ENCODE assay signal across 8 mouse cellular contexts in genomic region chr11:102217396-102217795, GRCm38 (mm10). TPM values are rescaled to one million over a fixed set of nuclear protein-coding genes. Genes with fewer than 3 reads are reported as not detected.
DNase-seq lines count a peak whose midpoint lies in the region; ATAC-seq and TF ChIP-seq lines count a peak whose summit lies in the region.

No protein-coding gene starts in this region.

- peak overlapping the region; percentile 13 for H3K9ac ChIP-seq in embryonic facial prominence, embryonic 15.5 days
- H3K9ac ChIP-seq in liver, embryonic 12.5 days: peak overlapping the region; percentile 67

- H3K4me1 ChIP-seq in kidney, adult 2 months (ENCODE audit: control insufficient read depth, insufficient read depth, low read length): peaks cover 57% of the 10 kb centered on the region
- H3K4me1 ChIP-seq in bone marrow, adult 2 months (ENCODE audit: control insufficient read depth, insufficient read depth, low read length): peaks cover 10% of the 10 kb centered on the region
- peaks cover 97% of the 10 kb centered on the region for H3K4me1 ChIP-seq in embryonic facial prominence, embryonic 15.5 days
- peaks cover 88% of the 10 kb centered on the region for H3K4me1 ChIP-seq in liver, embryonic 12.5 days

- H3K4me3 ChIP-seq in kidney, adult 2 months (ENCODE audit: insufficient read depth, low read depth, low read length): no peak overlapping the region
- peak overlapping the region; percentile 18 for H3K4me3 ChIP-seq in bone marrow, adult 2 months (replicated peaks; ENCODE audit: control insufficient read depth, low read depth, low read length)
- H3K4me3 ChIP-seq in embryonic facial prominence, embryonic 15.5 days (replicated peaks): peak overlapping the region; percentile 49
- peak overlapping the region; percentile 53 for H3K4me3 ChIP-seq in liver, embryonic 12.5 days

- DNase-seq in kidney, adult 2 months: peak; percentile 22
- DNase-seq in kidney, postnatal 4 days: no peak
- DNase-seq in MN1 (ENCODE audit: low spot score): no peak
- no peak for DNase-seq in adrenal gland, postnatal 14 days
- DNase-seq in gastrocnemius, postnatal 36 days: no peak

- no peak overlapping the region for H3K27ac ChIP-seq in kidney, adult 2 months (ENCODE audit: insufficient read depth, low read depth, low read length)
- no peak overlapping the region for H3K27ac ChIP-seq in bone marrow, adult 2 months (ENCODE audit: control insufficient read depth, insufficient read depth, low read depth, low read length, poor library complexity)
- peak overlapping the region; percentile 88 for H3K27ac ChIP-seq in embryonic facial prominence, embryonic 15.5 days (replicated peaks)
- no peak overlapping the region for H3K27ac ChIP-seq in liver, embryonic 12.5 days

- no peaks in the 10 kb centered on the region for H3K36me3 ChIP-seq in kidney, adult 2 months (ENCODE audit: control insufficient read depth, insufficient read depth, low read length)
- peaks cover 9% of the 10 kb centered on the region; the same call in 1 of the 2 replicates for H3K36me3 ChIP-seq in embryonic facial prominence, embryonic 15.5 days
- H3K36me3 ChIP-seq in liver, embryonic 12.5 days: no peaks in the 10 kb centered on the region

- H3K4me2 ChIP-seq in embryonic facial prominence, embryonic 15.5 days (replicated peaks): peak overlapping the region; percentile 86
- H3K4me2 ChIP-seq in liver, embryonic 12.5 days: peak overlapping the region; percentile 79

- WGBS in kidney, adult 2 months: 71% methylated on average over 6 of the region's 6 CpGs
- 67% methylated on average over 6 of the region's 6 CpGs for WGBS in bone marrow, adult 2 months
- 65% methylated on average over 6 of the region's 6 CpGs for WGBS in embryonic facial prominence, embryonic 15.5 days
- WGBS in liver, embryonic 12.5 days (ENCODE audit: insufficient replicate concordance): 78% methylated on average over 6 of the region's 6 CpGs

- ATAC-seq in embryonic facial prominence, embryonic 15.5 days (ENCODE audit: insufficient number of reproducible peaks, low FRiP score, low TSS enrichment, low read depth): no peak
- no peak for ATAC-seq in liver, embryonic 12.5 days

- H3K27me3 ChIP-seq in kidney, adult 2 months (replicated peaks; ENCODE audit: control insufficient read depth, insufficient read depth, low read length): no peaks in the 10 kb centered on the region
- H3K27me3 ChIP-seq in embryonic facial prominence, embryonic 15.5 days: no peaks in the 10 kb centered on the region
- H3K27me3 ChIP-seq in liver, embryonic 12.5 days (replicated peaks): 0 out of 2 replicates have a peak, but pooled peaks cover 2% of the 10 kb centered on the region

- intact Hi-C loops in gastrocnemius, postnatal 36 days (cut with DNase I): no loop called here

- TF ChIP-seq POLR2A in kidney, adult 2 months (IDR thresholded peaks at IDR 0.05; ENCODE audit: low read depth, low read length): no peak
- no peak for TF ChIP-seq POLR2A in bone marrow, adult 2 months (IDR thresholded peaks at IDR 0.05; ENCODE audit: borderline replicate concordance, control insufficient read depth, low read depth, low read length)

- no peaks in the 10 kb centered on the region for H3K9me3 ChIP-seq in embryonic facial prominence, embryonic 15.5 days (replicated peaks)
- H3K9me3 ChIP-seq in liver, embryonic 12.5 days (replicated peaks): no peaks in the 10 kb centered on the region

- TF ChIP-seq CTCF in kidney, adult 2 months (conservative IDR thresholded peaks at IDR 0.05; ENCODE audit: insufficient read depth, insufficient read length, low read depth, low read length): no peak
- TF ChIP-seq CTCF in bone marrow, adult 2 months (IDR thresholded peaks at IDR 0.05; ENCODE audit: control insufficient read depth, insufficient read depth, low read length): no peak

RNA-seq across cellular contexts. Expression of gene Hdac5, which starts 12.6 kb away (rescaled TPM):
- polyA plus RNA-seq in kidney, adult 2 months (2012; rRNA removed): 69.2 TPM in 2 replicates
- polyA plus RNA-seq in bone marrow, adult 2 months (2011; ENCODE audit: insufficient read depth, insufficient read length, low replicate concordance, missing spikeins): 45.9 and 89.1 TPM in 2 replicates
- 105 and 106 TPM in 2 replicates for polyA plus RNA-seq in embryonic facial prominence, embryonic 15.5 days (2015; fragmentation: Nextera tagmentation; extraction: Ambion mirVana)
- polyA plus RNA-seq in liver, embryonic 12.5 days (2016; fragmentation: Nextera tagmentation; extraction: Ambion mirVana): 21.7 and 23.1 TPM in 2 replicates
- 81.1 and 83.7 TPM in 2 replicates for total RNA-seq in adrenal gland, postnatal 14 days (2021)
- 10 to 100 TPM; 62.2 to 78.7 TPM for total RNA-seq in gastrocnemius, postnatal 36 days (2021)

RNA-seq across cellular contexts. Expression of gene G6pc3, which starts 28.0 kb away (rescaled TPM):
- polyA plus RNA-seq in kidney, adult 2 months (2012; rRNA removed): 127 and 138 TPM in 2 replicates
- polyA plus RNA-seq in bone marrow, adult 2 months (2011; ENCODE audit: insufficient read depth, insufficient read length, low replicate concordance, missing spikeins): 13.9 and 26.5 TPM in 2 replicates
- 29.8 and 31.7 TPM in 2 replicates for polyA plus RNA-seq in embryonic facial prominence, embryonic 15.5 days (2015; fragmentation: Nextera tagmentation; extraction: Ambion mirVana)
- 18.0 and 19.7 TPM in 2 replicates for polyA plus RNA-seq in liver, embryonic 12.5 days (2016; fragmentation: Nextera tagmentation; extraction: Ambion mirVana)
- 82.8 and 83.7 TPM in 2 replicates for total RNA-seq in adrenal gland, postnatal 14 days (2021)
- 10 to 100 TPM; 45.6 TPM for total RNA-seq in gastrocnemius, postnatal 36 days (2021)

RNA-seq across cellular contexts. Expression of gene BC030867, which starts 31.3 kb away (rescaled TPM):
- 0.41 and 0.81 TPM in 2 replicates for polyA plus RNA-seq in kidney, adult 2 months (2012; rRNA removed)
- polyA plus RNA-seq in bone marrow, adult 2 months (2011; ENCODE audit: insufficient read depth, insufficient read length, low replicate concordance, missing spikeins): 18.5 and 39.2 TPM in 2 replicates
- 13.6 and 16.0 TPM in 2 replicates for polyA plus RNA-seq in embryonic facial prominence, embryonic 15.5 days (2015; fragmentation: Nextera tagmentation; extraction: Ambion mirVana)
- polyA plus RNA-seq in liver, embryonic 12.5 days (2016; fragmentation: Nextera tagmentation; extraction: Ambion mirVana): 19.5 and 19.7 TPM in 2 replicates
- total RNA-seq in adrenal gland, postnatal 14 days (2021): 1.7 and 2.3 TPM in 2 replicates
- total RNA-seq in gastrocnemius, postnatal 36 days (2021): not detected

RNA-seq across cellular contexts. Expression of gene Lsm12, which starts 32.3 kb away (rescaled TPM):
- polyA plus RNA-seq in kidney, adult 2 months (2012; rRNA removed): 33.0 and 39.6 TPM in 2 replicates
- polyA plus RNA-seq in bone marrow, adult 2 months (2011; ENCODE audit: insufficient read depth, insufficient read length, low replicate concordance, missing spikeins): 40.1 and 43.4 TPM in 2 replicates
- 113 and 128 TPM in 2 replicates for polyA plus RNA-seq in embryonic facial prominence, embryonic 15.5 days (2015; fragmentation: Nextera tagmentation; extraction: Ambion mirVana)
- 84.3 and 85.8 TPM in 2 replicates for polyA plus RNA-seq in liver, embryonic 12.5 days (2016; fragmentation: Nextera tagmentation; extraction: Ambion mirVana)
- total RNA-seq in adrenal gland, postnatal 14 days (2021): 78.7 and 81.0 TPM in 2 replicates
- total RNA-seq in gastrocnemius, postnatal 36 days (2021): 10 to 100 TPM; 86.6 to 89.2 TPM

RNA-seq across cellular contexts. Expression of gene Asb16, which starts 51.1 kb away (rescaled TPM):
- 0.10 and 0.70 TPM in 2 replicates for polyA plus RNA-seq in kidney, adult 2 months (2012; rRNA removed)
- polyA plus RNA-seq in bone marrow, adult 2 months (2011; ENCODE audit: insufficient read depth, insufficient read length, low replicate concordance, missing spikeins): 0.52 TPM in 1 of 2 replicates, not detected in the other
- 0.12 and 0.26 TPM in 2 replicates for polyA plus RNA-seq in embryonic facial prominence, embryonic 15.5 days (2015; fragmentation: Nextera tagmentation; extraction: Ambion mirVana)
- polyA plus RNA-seq in liver, embryonic 12.5 days (2016; fragmentation: Nextera tagmentation; extraction: Ambion mirVana): 0.05 TPM in 1 of 2 replicates, not detected in the other
- 0.11 and 0.19 TPM in 2 replicates for total RNA-seq in adrenal gland, postnatal 14 days (2021)
- 10 to 100 TPM; 76.7 to 88.7 TPM for total RNA-seq in gastrocnemius, postnatal 36 days (2021)
